Mouse (Mus musculus) MEL (cell line): ENCODE data around the gene Olfr573-ps1.

Source experiments
- CTCF ChIP-seq, 3 experiments: IDR thresholded peaks in 2 of 3; conservative IDR thresholded peaks in 1 of 3; 2 replicates each; pipeline ENCODE4 v1.5.1; 2011 to 2012; ENCODE audit warnings: low read length in 3 of 3, low read depth in 2 of 3, mild to moderate bottlenecking in 2 of 3, improper control_type of control experiment in 1 of 3, inconsistent platforms in 1 of 3, mixed read lengths in 1 of 3, moderate library complexity in 1 of 3; ENCODE audit not compliant: control insufficient read depth in 1 of 3, insufficient read depth in 1 of 3, poor library complexity in 1 of 3, severe bottlenecking in 1 of 3
- EP300 ChIP-seq, 2 experiments: IDR thresholded peaks; 2 replicates each; pipeline ENCODE4 v1.6.1; 2011; ENCODE audit warnings: improper control_type of control experiment in 2 of 2, low read length in 2 of 2, low read depth in 1 of 2, mild to moderate bottlenecking in 1 of 2
- MAFK ChIP-seq: IDR thresholded peaks from 2 replicates; pipeline ENCODE4 v1.6.1; 2011; ENCODE audit warnings: low read depth, mild to moderate bottlenecking, low read length, improper control_type of control experiment, borderline replicate concordance
- MEF2A ChIP-seq: IDR thresholded peaks from 2 replicates; pipeline ENCODE4 v1.6.1; 2014; ENCODE audit warnings: low read depth, mild to moderate bottlenecking, inconsistent platforms, low read length, improper control_type of control experiment; ENCODE audit not compliant: poor library complexity, insufficient replicate concordance, severe bottlenecking; ENCODE audit errors: extremely low read depth
- POLR2A ChIP-seq, 2 experiments: IDR thresholded peaks; 2 replicates each; pipeline ENCODE4 v1.6.1; 2011 to 2012; ENCODE audit warnings: low read length in 2 of 2, mild to moderate bottlenecking in 2 of 2, control low read depth in 1 of 2, improper control_type of control experiment in 1 of 2, low read depth in 1 of 2, moderate library complexity in 1 of 2; ENCODE audit not compliant: control insufficient read depth in 1 of 2, insufficient read depth in 1 of 2, poor library complexity in 1 of 2
- POLR2AphosphoS5 ChIP-seq: IDR thresholded peaks from 2 replicates; pipeline ENCODE4 v1.6.1; 2012; ENCODE audit warnings: low read depth, borderline replicate concordance, mild to moderate bottlenecking, inconsistent platforms, low read length, moderate library complexity, mixed read lengths
- ZC3H11A ChIP-seq: IDR thresholded peaks from 2 replicates; pipeline ENCODE4 v1.6.1; 2012; ENCODE audit warnings: low read depth, mild to moderate bottlenecking, inconsistent platforms, low read length, improper control_type of control experiment
- ZKSCAN1 ChIP-seq: IDR thresholded peaks from 2 replicates; pipeline ENCODE4 v1.6.1; 2012; ENCODE audit warnings: low read depth, mild to moderate bottlenecking, inconsistent platforms, low read length, improper control_type of control experiment, moderate library complexity

GRCm38 (mm10) chr7:102958593-102958992 is 16.2 kb upstream of the Olfr573-ps1 start, which contains the start of gene Olfr575:
- TF ChIP-seq POLR2A (IDR thresholded peaks at IDR 0.05; ENCODE audit: control insufficient read depth in 1 of 2, insufficient read depth in 1 of 2, low read depth in 1 of 2, low read length in 2 of 2, poor library complexity in 1 of 2) (no peak), MEF2A (no peak), ZC3H11A (no peak), EP300 (IDR thresholded peaks at IDR 0.05; ENCODE audit: low read depth in 1 of 2, low read length in 2 of 2) (no peak), CTCF (IDR thresholded peaks at IDR 0.05 in 2 of 3, conservative IDR thresholded peaks at IDR 0.05 in 1 of 3; ENCODE audit: control insufficient read depth in 1 of 3, insufficient read depth in 1 of 3, low read depth in 2 of 3, low read length in 3 of 3, poor library complexity in 1 of 3, severe bottlenecking in 1 of 3) (no peak), POLR2AphosphoS5 (no peak), ZKSCAN1 (no peak), MAFK (no peak)
